Mouse (Mus musculus) mouse embryonic stem cell (cell line): ENCODE measurements around the gene Arhgap24.

ENCODE experiments used
- in situ Hi-C, 2 experiments: fragments of 300-500 bp; cut with MboI; formaldehyde crosslinking; loops; 1 replicate in 1 of 2; 3 replicates in 1 of 2; pipeline ENCODE4 v1.14.3; 2019 to 2020; ENCODE audit warnings: low sequenced_read_pairs in 2 of 2, low pct_unique_long_range_greater_than_20kb in 1 of 2, mixed read lengths in 1 of 2; ENCODE audit not compliant: unreplicated experiment in 1 of 2

Gene Arhgap24

DNA sequence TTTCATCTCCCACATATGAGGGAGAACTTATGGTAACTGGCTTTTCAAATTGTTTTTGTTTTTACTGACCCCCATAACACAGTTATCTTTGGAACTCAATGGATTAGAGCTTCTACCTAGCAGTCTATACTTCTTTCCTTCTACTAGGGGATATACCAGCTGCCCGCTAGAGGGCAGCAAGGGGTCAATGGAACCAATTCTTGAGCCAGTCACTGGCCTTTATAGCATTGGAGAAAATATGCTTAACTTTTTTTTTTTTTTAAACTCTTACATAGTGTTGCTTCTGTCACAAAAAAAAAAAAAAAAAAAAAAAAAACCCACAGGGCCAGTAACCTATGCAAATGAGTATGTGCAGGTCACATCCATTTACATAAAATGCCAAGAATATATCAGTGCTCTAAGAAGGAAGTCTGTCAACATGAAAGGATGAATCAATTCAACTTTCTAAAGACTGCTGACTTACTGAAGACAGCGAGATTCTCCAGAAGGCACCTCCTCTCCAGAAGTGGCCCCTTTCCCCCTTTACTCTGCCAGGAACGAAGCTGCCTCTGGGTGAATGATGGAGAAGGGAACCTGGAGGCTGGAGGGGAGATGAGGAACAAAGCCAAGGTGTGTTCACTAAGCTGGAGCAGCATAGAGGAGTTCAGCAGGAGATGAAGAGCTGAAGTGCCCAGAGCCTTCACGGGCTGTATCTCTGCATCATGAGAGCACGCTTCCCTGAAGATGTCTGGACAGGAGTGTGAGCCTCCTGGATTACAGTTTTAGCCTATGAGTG lies 222.3 kb downstream of the Arhgap24 start:
- in situ Hi-C loops, result no loop called here

DNA sequence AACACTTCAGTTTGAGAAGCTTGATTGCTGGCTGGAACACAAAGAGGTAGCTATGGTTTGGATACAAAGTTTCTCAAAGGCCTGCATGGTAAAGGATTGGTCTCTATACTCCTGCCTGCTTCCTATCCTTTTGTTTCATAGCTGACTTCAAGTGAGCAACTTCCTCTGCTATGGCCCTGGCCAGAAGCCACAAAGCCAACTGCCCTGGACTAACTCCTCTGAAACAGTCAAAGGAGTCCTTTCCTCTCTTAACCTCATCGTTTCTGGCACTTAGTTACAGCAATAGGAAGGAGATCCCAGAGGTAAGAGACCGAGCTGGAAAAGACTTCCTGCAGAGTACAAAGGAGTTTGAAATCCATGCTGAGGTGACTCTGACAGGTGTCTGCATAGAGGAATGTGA lies 224.0 kb downstream of the Arhgap24 start:
- in situ Hi-C loops, result no loop called here

- in situ Hi-C loops, result no loop called here
Measured at GRCm38 (mm10) chr5:102710336-102710735, 229.1 kb downstream of the Arhgap24 start.

DNA sequence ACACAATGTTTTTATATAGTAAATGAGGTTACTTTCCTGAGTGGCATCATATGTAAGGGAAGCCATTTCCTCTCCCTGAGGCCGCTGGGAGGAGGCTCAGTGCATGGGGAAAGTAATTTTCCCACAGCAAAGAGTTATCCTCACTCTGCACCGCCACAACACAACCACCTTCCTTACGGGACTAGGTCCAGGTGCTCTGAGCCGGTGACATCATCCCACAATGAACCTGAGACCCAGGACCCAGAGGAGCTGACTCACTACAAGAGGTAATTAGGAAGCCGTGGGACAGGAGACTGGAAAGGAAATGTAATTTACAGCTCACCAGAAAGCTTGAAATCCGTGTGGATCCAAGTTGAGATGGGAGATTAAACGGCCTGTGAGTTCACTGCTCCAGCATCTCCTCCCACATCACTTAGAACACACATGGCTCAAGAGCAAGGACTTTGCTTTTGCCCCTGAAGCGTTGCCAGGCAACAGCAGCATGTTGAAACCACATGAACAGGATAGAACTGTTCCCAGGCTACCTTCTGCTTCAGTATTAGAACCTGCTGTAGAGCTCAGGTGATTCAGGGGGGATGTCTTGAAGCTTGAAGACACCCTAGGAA lies 238.3 kb downstream of the Arhgap24 start:
- in situ Hi-C loops, result no loop called here

DNA sequence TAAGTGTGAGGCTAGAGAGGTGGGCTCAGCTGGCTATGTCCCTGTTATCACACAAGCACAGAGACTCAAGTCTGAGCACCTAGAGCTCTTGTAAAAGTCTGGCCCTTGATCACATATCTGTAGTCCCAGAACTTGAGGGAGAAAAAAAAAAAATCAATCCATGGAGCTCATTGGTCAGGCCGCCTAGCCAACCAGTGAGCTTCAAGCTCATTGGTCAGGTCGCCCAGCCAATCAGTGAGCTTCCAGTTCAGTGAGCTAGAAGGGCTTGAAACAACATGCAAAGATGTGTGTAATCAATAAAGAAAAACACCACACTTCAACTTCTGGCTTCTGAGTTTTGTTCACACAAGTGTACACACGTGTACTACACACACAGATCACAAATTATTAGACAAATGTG lies 242.4 kb downstream of the Arhgap24 start:
- in situ Hi-C loops, result no loop called here

DNA sequence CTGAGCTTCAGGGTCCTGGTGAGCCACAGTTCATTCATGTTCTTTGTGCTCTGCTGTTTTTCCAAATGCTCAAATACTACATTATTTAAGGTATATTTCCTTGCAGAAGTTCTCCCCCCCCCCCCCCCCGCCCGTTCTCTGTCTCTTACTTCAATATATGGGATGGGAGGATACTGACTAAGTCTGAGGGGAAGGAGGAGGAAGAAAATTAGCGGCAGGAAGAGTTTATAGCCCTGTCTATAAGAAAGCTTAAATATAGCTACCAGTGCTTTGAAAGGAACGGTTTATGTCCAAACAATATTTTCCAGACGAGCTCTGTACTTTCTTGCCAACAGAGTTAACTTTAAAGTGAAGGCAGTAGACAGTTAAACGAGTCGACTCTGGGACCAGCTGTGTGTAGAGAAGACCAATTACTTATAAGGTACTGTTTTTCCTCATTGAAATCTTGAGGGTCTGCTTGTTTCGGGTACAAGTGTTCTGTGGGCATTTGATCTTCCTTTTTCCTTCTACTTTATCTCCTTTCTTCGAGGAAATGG lies 243.7 kb downstream of the Arhgap24 start:
- in situ Hi-C loops, result no loop called here

GRCm38 (mm10) chr5:102725365-102725764 lies 244.2 kb downstream of the Arhgap24 start:
- in situ Hi-C loops, result no loop called here

- in situ Hi-C loops, result no loop called here
Measured at GRCm38 (mm10) chr5:102726985-102727384, 245.8 kb downstream of the Arhgap24 start.

DNA sequence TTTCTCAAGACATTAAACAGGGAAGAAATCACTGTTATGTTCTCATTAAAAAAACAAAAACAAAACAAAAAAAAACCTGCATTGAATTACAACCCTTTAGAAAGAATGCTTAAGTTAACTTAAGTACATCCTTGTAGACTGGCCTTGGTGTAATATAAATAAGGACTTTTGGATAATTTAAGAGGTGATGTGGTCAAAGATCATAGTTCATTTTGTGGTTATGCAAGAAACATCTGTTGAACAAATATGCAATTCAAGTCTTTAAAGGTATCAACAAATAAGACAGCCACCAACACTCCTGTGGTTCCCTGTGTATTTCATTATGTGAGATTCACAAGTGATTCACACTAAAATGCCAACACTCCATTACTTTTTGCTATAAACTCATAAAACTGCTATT lies 247.3 kb downstream of the Arhgap24 start:
- in situ Hi-C loops, result no loop called here

DNA sequence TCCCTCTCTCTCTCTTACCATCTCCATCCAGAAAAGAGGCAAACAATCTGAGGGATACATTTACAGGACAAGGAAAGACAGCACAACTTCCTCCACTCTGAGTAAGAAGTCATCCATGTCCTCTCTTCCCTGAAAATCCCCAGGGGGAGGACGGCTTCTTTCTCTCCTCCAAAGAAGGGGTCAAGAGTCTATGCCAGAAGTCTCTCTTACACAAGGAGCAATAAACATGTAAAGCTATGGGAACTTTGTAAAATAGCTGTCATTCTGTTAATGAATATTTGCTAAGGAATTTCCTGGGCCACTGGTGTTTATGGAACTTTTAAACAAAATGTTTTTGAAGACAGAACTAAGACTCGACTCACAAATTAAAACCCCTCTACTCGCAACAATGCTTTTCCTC lies 248.3 kb downstream of the Arhgap24 start:
- in situ Hi-C loops, result no loop called here

DNA sequence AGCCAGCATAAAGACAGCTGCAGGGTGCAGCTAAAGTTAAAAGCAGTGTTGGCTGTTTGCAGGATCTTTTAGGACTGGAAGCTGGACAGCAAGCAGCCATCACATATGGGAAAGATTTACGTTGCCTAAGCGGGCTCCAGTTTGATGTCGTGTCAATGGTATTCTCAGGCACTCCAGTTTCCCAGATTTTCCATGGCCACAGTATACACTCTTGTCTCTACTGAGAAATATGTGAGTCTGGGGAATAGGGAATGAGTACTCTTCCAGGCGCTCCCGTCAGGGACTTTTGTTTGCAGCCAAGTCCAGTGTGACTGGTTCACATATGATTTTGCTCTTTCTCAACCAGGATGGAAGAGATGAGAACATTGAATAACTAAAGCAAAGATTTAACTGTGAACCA lies 254.9 kb downstream of the Arhgap24 start:
- in situ Hi-C loops, result no loop called here

DNA sequence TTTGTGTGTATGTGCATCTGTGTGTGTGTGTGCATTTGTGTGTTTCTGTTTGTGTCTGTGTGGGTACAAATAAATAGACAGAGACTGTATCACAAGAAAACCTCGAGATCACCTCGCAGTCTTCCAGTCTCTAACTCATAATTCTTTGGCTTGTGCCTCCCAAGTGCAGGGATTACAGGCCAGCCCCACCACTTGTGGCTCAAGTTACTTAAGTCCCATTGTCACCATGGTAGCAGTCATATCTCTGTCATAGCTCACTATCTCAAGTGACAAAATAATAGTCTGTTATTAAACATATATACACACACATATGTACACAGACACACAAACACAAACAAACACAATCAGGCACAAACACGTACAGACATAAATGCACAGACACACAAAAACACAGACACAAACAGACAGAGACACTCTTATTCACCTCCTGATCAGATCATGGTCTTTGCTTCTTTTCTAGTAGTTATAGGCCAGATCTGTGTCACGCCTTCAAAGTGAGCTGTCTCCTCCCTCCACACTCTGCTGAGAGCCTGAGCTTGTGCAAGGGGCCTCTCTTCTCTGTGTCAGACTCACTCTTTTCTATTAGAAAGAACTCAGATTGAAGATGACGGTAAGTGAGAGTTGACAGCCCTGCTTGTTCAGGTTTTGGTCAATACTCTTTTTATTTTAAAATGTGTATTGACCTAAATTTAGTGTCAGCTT lies 261.5 kb downstream of the Arhgap24 start:
- in situ Hi-C loops, result no loop called here

DNA sequence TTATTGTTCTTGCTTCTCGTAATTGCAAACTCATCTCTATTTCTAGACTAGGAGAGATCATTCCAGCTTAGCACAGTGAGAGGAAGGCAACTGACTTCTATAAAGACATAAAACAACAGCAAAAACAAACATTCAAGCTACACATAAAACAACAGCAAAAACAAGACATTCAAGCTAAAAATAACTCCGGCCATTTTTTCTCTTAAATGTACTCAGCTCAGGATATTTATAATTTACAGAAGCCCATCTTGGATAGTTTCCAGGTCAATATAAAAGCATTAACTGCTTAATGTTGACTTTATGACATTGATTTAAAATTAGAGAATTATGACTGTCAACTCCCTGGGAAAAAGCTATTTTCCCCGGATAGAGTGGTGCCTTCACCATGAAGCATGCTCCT lies 262.2 kb downstream of the Arhgap24 start:
- in situ Hi-C loops, result no loop called here

GRCm38 (mm10) chr5:102744051-102744450 lies 262.9 kb downstream of the Arhgap24 start:
- in situ Hi-C loops, result no loop called here

DNA sequence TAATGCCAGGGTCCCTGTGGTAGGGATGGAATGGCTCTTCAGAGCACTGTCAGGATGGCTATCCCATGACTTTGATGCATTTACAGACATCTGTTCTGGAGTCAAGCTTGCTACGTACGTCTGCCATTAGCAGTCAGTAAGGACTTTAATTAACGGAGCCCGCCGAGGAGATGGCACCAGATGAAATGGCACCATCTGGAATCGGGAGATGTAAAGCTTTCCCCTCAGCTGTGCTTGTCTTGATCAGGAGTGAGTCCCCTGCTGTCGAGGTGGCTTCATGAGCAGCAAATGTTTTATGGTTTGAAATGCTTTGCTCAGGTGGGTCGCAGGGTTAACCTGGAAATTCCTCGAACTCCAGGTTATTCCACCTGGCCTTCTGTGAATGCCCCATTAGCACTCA lies 267.0 kb downstream of the Arhgap24 start:
- in situ Hi-C loops, result no loop called here

- in situ Hi-C loops, result no loop called here
Measured at GRCm38 (mm10) chr5:102749020-102749419, 267.8 kb downstream of the Arhgap24 start.

DNA sequence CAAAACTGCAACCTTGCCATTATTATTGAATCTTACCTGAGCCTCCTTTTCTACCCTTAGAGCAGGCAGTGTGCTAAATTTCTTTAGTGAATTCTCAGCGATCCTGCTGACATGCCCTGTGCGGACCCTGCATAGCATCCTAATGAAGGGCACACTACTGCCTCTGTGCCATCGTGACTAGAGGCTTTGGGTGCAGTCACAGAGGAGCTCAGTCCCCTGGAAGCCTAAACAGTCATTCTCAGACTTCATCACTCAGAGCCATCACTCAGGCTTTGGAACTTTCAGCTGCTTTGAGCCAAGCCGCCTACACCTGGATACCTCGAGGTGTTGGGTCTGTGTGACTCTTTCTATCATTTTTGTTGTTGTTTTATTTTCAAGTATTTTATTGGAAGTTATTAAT lies 269.5 kb downstream of the Arhgap24 start:
- in situ Hi-C loops, result no loop called here

DNA sequence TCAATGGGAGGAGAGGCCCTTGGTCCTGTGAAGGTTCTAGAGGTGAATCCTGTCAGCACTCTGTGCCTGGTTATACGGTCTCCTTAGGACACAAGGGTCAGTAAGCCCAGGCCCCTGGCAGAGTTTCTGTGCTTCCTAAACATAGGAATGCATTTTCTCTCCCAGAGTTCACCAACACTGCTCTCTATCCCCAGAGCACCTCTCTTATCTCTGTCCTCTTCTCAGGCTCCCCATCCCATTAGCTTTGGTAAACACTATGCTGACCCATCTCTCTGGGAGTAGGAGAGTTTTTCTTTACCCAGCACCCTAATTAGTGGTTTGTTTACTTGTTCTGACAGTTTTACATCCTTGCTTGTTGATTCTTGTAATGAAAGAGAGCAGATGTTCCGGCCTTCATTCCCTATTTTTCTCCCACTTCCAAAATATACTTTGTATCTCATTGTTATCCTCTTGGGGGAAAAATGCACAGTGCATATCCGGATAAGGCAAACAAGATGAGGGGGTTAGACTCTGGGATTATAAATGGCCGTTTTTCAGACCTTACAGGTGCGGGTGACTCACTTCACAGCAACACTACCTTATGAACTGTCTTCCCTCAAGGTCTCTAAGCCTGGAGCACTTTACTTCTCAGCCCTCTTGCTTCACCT lies 270.6 kb downstream of the Arhgap24 start:
- in situ Hi-C loops, result no loop called here

DNA sequence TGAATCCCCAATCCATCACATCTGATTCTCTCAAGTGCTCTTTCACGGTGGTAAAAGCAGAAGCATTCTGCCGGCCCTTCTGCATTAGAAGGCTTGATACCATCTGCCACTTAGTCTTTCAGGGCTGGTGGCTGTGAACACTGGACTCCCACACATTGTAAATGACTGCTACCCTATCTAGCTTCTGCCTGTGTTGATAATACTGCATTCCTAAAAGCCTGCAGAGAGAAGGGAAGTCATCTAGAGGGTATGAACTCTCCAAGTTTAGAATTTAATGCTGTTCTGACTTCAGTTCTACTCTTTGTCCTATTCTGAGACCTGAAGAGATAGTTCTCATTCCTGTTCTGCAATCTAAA lies 271.1 kb downstream of the Arhgap24 start:
- in situ Hi-C loops, result no loop called here
